Mouse (Mus musculus) liver, embryonic 14.5 days (tissue): ENCODE results near the gene Zfp398. TPM values are rescaled to one million over a fixed set of nuclear protein-coding genes. Genes with fewer than 3 reads are reported as not detected.

ENCODE experiments used
- ATAC-seq: fragments of 200-750 bp; cut with Nextera tagmentation; 2 replicates; pipeline ENCODE4 v1.8.0; 2017; ENCODE audit warnings: moderate number of reproducible peaks, mild to moderate bottlenecking, moderate library complexity; ENCODE audit not compliant: insufficient read depth
- DNase-seq, 3 experiments: peaks; one replicate each; pipeline ENCODE4 v3.0.0-alpha.2; 2012 to 2013; ENCODE audit warnings: low read depth in 3 of 3, low spot score in 3 of 3
- H3K27ac ChIP-seq: fragments of 300-500 bp; sonication (generic); 2 replicates; pipeline ENCODE4 v1.5.1; 2014; ENCODE audit warnings: moderate library complexity, mild to moderate bottlenecking, control low read depth, inconsistent platforms
- H3K27me3 ChIP-seq: fragments of 300-500 bp; sonication (generic); 2 replicates; pipeline ENCODE4 v1.6.1; 2014; ENCODE audit warnings: mild to moderate bottlenecking, low read length, moderate library complexity; ENCODE audit not compliant: control insufficient read depth, insufficient read depth
- H3K36me3 ChIP-seq: fragments of 300-500 bp; sonication (generic); replicated peaks from 2 replicates; pipeline ENCODE4 v1.6.1; 2014; ENCODE audit warnings: low read depth; ENCODE audit not compliant: control insufficient read depth, insufficient read depth
- H3K4me1 ChIP-seq, 2 experiments: fragments of 200-500 bp in 1 of 2; fragments of 300-500 bp in 1 of 2; sonication (generic) in 1 of 2; replicated peaks; 2 replicates each; pipeline ENCODE4 v1.6.1; 2012 to 2014; ENCODE audit warnings: antibody characterized with exemption in 1 of 2, inconsistent platforms in 1 of 2, low read length in 1 of 2; ENCODE audit not compliant: control insufficient read depth in 2 of 2, insufficient read depth in 2 of 2
- H3K4me2 ChIP-seq: fragments of 300-500 bp; sonication (generic); 2 replicates; pipeline ENCODE4 v1.6.1; 2014; ENCODE audit warnings: low read depth, mild to moderate bottlenecking, control low read depth, moderate library complexity
- H3K4me3 ChIP-seq, 2 experiments: fragments of 200-500 bp in 1 of 2; fragments of 300-500 bp in 1 of 2; sonication (generic) in 1 of 2; 2 replicates each; pipeline ENCODE4 v1.5.1; 2012 to 2014; ENCODE audit warnings: low read depth in 2 of 2, low read length in 2 of 2, mild to moderate bottlenecking in 2 of 2, control low read depth in 1 of 2, inconsistent platforms in 1 of 2, moderate library complexity in 1 of 2; ENCODE audit not compliant: insufficient read depth in 1 of 2
- H3K9ac ChIP-seq: fragments of 300-500 bp; sonication (generic); replicated peaks from 2 replicates; pipeline ENCODE4 v1.6.1; 2014; ENCODE audit warnings: mild to moderate bottlenecking, control low read depth, moderate library complexity
- H3K9me3 ChIP-seq: fragments of 300-500 bp; sonication (generic); 2 replicates; pipeline ENCODE4 v1.6.1; 2016; ENCODE audit warnings: low read length, mixed read lengths; ENCODE audit not compliant: control insufficient read depth
- CTCF ChIP-seq: IDR thresholded peaks from 2 replicates; pipeline ENCODE4 v1.5.1; 2016; ENCODE audit warnings: antibody characterized with exemption, low read depth, control low read depth
- EP300 ChIP-seq: IDR thresholded peaks from 2 replicates; pipeline ENCODE4 v1.6.1; 2016; ENCODE audit warnings: antibody characterized with exemption, low read depth
- WGBS: fragments of 180-500 bp; shearing (Covaris S2); extraction: QIAGEN DNeasy Blood & Tissue Kit; methylation state at CpG from one replicate; pipeline ENCODE4 v1.1.7; 2014; ENCODE audit not compliant: insufficient replicate concordance; 5-methylcytosine and 5-hydroxymethylcytosine counted together
- microRNA counts: library from miRNA; unstranded; fragments of <30 nt; microRNA quantifications from one replicate; lab custom pipeline; 2016
- microRNA-seq: library from miRNA; unstranded; fragments of <30 nt; microRNA quantifications from one replicate; pipeline ENCODE4, GENCODE M21; 2016
- polyA plus RNA-seq, 2 experiments: library from polyadenylated mRNA; depleted of rRNA in 1 of 2; stranded (reverse) in 1 of 2; unstranded in 1 of 2; fragments of >200 nt; fragmentation: Nextera tagmentation in 1 of 2; extraction: Ambion mirVana in 1 of 2; gene quantifications; 2 replicates each; pipeline versions ENCODE4 v1.2.1 to v1.2.3; 2012 to 2014

Zfp398 gene
- polyA plus RNA-seq, 2 experiments, result 1.2 to 1.7 TPM

DNA sequence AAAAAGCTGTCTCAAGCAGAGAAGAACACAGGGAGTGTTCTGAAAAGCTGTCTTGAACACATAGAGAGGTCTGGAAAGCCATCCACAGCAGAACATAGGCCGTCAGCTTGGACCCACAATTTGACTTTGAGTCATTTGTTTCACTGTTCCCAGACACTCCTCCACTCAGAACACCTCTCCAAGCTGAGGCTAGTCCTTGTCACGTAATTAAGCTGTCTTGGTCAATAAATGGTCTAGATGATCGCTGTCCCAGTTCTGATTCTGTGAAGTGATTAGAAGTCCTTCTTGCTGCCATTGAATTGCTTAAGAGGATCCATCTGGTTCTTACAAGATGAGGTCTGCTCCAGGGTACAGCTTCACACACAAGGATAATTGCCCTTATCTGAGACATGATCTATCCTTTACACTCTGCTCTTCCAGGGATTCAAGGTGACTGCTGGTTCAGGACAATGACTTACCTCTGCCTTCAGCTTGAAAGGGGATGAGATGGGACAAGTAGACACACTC, 83.4 kb downstream of the Zfp398 start:
- Histone ChIP-seq H3K27ac (no peak overlapping the region), H3K27me3 (no peaks in the 10 kb centered on the region), H3K4me2 (no peak overlapping the region), H3K9ac (no peak overlapping the region), H3K4me3 (no peak overlapping the region), H3K4me1 (peaks cover 29 to 42% of the 10 kb centered on the region in 2 experiments), H3K9me3 (no peaks in the 10 kb centered on the region), H3K36me3 (no peaks in the 10 kb centered on the region)
- 71% methylated on average over 3 of the region's 3 CpGs for WGBS
- DNase-seq (no peak), ATAC-seq (no peak)
- no peak for TF ChIP-seq CTCF
- TF ChIP-seq EP300, result no peak

DNA sequence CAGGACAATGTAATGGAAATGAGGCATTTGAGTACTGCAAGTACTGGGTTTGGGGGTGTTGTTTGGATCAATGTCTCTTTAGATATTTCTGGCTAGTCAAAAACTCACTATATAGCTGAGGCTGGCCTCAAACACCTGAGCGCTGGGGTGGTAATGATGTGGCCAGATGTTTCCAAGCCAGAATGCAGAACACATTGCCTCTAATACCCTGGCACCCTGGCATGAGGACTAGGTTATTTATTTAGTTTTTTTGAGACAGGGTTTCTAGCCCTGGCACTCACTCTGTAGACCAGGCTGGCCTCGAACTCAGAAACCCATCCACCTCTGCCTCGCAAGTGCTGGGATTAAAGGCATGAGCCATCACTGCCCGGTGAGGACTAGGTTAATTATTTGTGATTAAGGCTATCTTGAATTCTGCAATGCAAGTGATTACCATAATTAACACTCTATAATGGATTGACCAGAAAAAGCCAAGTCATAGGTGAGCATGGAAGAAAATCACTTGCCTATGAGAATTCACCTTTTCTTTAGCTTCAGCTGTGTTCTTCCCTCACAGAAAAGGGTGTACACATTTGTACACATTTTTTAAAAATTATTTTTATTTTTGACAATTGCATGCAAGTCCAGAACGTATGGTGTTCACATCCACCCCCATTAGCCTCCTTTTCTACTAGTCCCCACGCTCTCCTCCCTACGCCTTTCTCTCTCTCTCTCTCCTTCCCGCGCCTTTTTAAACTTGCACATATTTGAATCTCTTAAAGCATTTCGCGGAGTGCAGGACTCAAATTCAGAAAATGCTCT, 84.4 kb downstream of the Zfp398 start:
- no peaks in the 10 kb centered on the region for H3K36me3 ChIP-seq
- TF ChIP-seq CTCF (no peak), EP300 (no peak)
- peaks cover 29 to 42% of the 10 kb centered on the region in 2 experiments for H3K4me1 ChIP-seq
- peak overlapping the region; percentile 89 to 99 for H3K4me3 ChIP-seq
- 28% methylated on average over 11 of the region's 11 CpGs for WGBS
- H3K4me2 ChIP-seq, result peak overlapping the region; percentile 89
- no peaks in the 10 kb centered on the region for H3K27me3 ChIP-seq
- DNase-seq, result no peak
- no peaks in the 10 kb centered on the region for H3K9me3 ChIP-seq
- ATAC-seq, result peak; percentile 17; the same call in 1 of the 2 replicates
- H3K27ac ChIP-seq, result peak overlapping the region; percentile 86
- peak overlapping the region; percentile 97 for H3K9ac ChIP-seq

DNA sequence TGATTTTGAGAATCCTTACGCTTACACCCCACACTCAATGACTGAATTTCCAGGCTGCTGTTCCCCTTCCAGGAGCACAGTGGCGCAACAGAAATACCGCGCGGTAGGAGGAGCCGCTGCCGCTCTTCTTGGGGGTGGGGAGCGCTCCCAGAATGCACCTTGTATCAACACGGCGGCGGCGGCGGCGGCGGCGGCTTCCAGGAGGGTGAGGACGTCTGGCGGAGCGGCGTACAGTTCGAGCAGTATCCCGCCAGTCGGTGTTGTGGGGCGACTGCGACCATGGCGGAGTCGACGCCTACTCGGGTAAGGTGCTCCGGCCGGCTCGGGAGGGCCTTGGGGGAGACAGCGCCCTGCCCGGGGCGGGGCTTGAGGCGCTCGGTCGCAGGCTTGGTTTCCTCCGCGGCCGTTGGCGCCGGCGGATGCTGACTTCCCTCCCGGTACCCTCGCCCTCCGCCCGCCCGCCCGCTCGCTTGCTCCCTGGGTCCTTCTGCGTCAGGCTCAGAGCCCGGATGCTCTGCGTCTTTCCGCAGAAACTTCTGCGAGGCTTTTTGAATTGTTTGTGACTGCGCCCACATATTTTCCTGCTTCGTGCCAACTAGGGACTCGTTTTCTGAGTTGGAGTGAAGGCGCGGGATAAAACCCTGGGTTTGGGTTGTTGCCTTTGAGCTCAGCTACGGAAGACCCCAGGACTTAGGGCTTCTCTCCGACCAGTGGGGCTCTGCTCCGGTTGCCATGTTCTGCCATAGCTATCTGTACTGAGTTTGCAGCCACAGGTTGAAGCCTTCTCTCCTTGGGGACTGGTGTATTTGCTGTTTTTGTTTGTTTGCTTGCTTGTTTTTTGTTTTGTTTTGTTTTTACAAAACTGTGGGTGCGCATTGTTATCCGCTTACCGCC, 85.2 kb downstream of the Zfp398 start, which contains the start of gene Zfp212:
Gene Zfp212, plus strand, starts transcription at position 30 of the 894 bp plus-strand sequence.
- WGBS, result under 1% methylated on average over 66 of the region's 67 CpGs
- H3K36me3 ChIP-seq, result no peaks in the 10 kb centered on the region
- H3K4me1 ChIP-seq, result peaks cover 29 to 42% of the 10 kb centered on the region in 2 experiments
- TF ChIP-seq CTCF (peak; percentile 81), EP300 (0 out of 2 replicates have a peak, but pooled peaks have one; percentile 21)
- DNase-seq (peak; percentile 81 to 86 (median 84)), ATAC-seq (peak; percentile 90)
- peak within 1 kb of the TSS; percentile 89 for H3K4me2 ChIP-seq
- no peaks in the 10 kb centered on the region for H3K9me3 ChIP-seq
- no peaks in the 10 kb centered on the region for H3K27me3 ChIP-seq
- peak within 1 kb of the TSS; percentile 89 to 99 for H3K4me3 ChIP-seq
- H3K27ac ChIP-seq, result peak within 1 kb of the TSS; percentile 86
- peak within 1 kb of the TSS; percentile 97 for H3K9ac ChIP-seq

MicroRNA genes within 50 kb of the gene (microRNA counts, 519-probe panel; counts per million panel counts)
- microRNA mmu-miR-704 (lab: Ali Mortazavi, UCI), result 69.9 counts per million

Small RNAs within 50 kb of the gene (microRNA-seq; reads per million reads assigned to microRNA genes)
- not detected for gene Mir704

Other genes with a start within 250 kb of the Zfp398 start
- gene Ezh2, start 240.3 kb upstream of the Zfp398 start, polyA plus RNA-seq (2012; rRNA removed), result 35.3 and 69.3 TPM in 2 replicates
- 46.2 and 49.1 TPM in 2 replicates for gene Ezh2, start 240.3 kb upstream of the Zfp398 start, polyA plus RNA-seq (2014; fragmentation: Nextera tagmentation; extraction: Ambion mirVana)
- gene Pdia4, start 22.2 kb upstream of the Zfp398 start, polyA plus RNA-seq (2012; rRNA removed), result 27.5 and 42.4 TPM in 2 replicates
- 86.1 and 90.4 TPM in 2 replicates for gene Pdia4, start 22.2 kb upstream of the Zfp398 start, polyA plus RNA-seq (2014; fragmentation: Nextera tagmentation; extraction: Ambion mirVana)
- 0.17 and 0.19 TPM in 2 replicates for gene Zfp786, start 4.8 kb upstream of the Zfp398 start, polyA plus RNA-seq (2012; rRNA removed)
- gene Zfp786, start 4.8 kb upstream of the Zfp398 start, polyA plus RNA-seq (2014; fragmentation: Nextera tagmentation; extraction: Ambion mirVana), result 0.24 and 0.39 TPM in 2 replicates
- gene Zfp282, start 41.5 kb downstream of the Zfp398 start, polyA plus RNA-seq (2012; rRNA removed), result 2.1 and 2.4 TPM in 2 replicates
- gene Zfp282, start 41.5 kb downstream of the Zfp398 start, polyA plus RNA-seq (2014; fragmentation: Nextera tagmentation; extraction: Ambion mirVana), result 2.1 and 2.3 TPM in 2 replicates
- gene Zfp212, start 84.8 kb downstream of the Zfp398 start, polyA plus RNA-seq (2012; rRNA removed), result 4.5 and 4.7 TPM in 2 replicates
- gene Zfp212, start 84.8 kb downstream of the Zfp398 start, polyA plus RNA-seq (2014; fragmentation: Nextera tagmentation; extraction: Ambion mirVana), result 3.0 and 4.2 TPM in 2 replicates
- gene Zfp956, start 117.7 kb downstream of the Zfp398 start, polyA plus RNA-seq (2012; rRNA removed), result 4.0 and 4.3 TPM in 2 replicates
- gene Zfp956, start 117.7 kb downstream of the Zfp398 start, polyA plus RNA-seq (2014; fragmentation: Nextera tagmentation; extraction: Ambion mirVana), result 2.1 and 2.5 TPM in 2 replicates
- gene Zfp777, start 213.2 kb downstream of the Zfp398 start, polyA plus RNA-seq (2012; rRNA removed), result 3.3 and 3.6 TPM in 2 replicates
- gene Zfp777, start 213.2 kb downstream of the Zfp398 start, polyA plus RNA-seq (2014; fragmentation: Nextera tagmentation; extraction: Ambion mirVana), result 1.5 and 1.6 TPM in 2 replicates